Mouse (Mus musculus): ENCODE results near the gene Gh. TPM values are rescaled to one million over a fixed set of nuclear protein-coding genes. Genes with fewer than 3 reads are reported as not detected.

The Gh gene
- total RNA-seq, 2 experiments from 2014 or later, result not detected

GRCm38 (mm10) chr11:106310123-106310522 is 8.5 kb upstream of the Gh start:
- no peak for DNase-seq (ENCODE audit: low spot score in 2 of 2)

GRCm38 (mm10) chr11:106308162-106308561 is 6.5 kb upstream of the Gh start:
- DNase-seq (ENCODE audit: low spot score in 2 of 2), result no peak

GRCm38 (mm10) chr11:106307432-106307831 is 5.8 kb upstream of the Gh start:
- DNase-seq (ENCODE audit: low spot score in 2 of 2), result no peak

GRCm38 (mm10) chr11:106306758-106307157 is 5.1 kb upstream of the Gh start:
- DNase-seq (ENCODE audit: low spot score in 2 of 2), result no peak

GRCm38 (mm10) chr11:106306065-106306385 is 4.4 kb upstream of the Gh start:
- DNase-seq (ENCODE audit: low spot score in 2 of 2), result no peak

GRCm38 (mm10) chr11:106305348-106306064 is 3.8 kb upstream of the Gh start:
- no peak for DNase-seq (ENCODE audit: low spot score in 2 of 2)

- peak; percentile 61 to 70 for DNase-seq (ENCODE audit: low spot score in 2 of 2)
Observed at GRCm38 (mm10) chr11:106302634-106303033, 969 bp upstream of the Gh start.

GRCm38 (mm10) chr11:106291861-106292260 is 9.8 kb downstream of the Gh start:
- DNase-seq (ENCODE audit: low spot score in 2 of 2), result no peak

GRCm38 (mm10) chr11:106290376-106290775 is 11.3 kb downstream of the Gh start:
- no peak for DNase-seq (ENCODE audit: low spot score in 2 of 2)

GRCm38 (mm10) chr11:106289369-106289768 is 12.3 kb downstream of the Gh start:
- peak; percentile 65 for DNase-seq (ENCODE audit: low spot score in 2 of 2)

- DNase-seq (ENCODE audit: low spot score in 2 of 2), result no peak
Observed at GRCm38 (mm10) chr11:106286987-106287386, 14.7 kb downstream of the Gh start.

- DNase-seq (ENCODE audit: low spot score in 2 of 2), result no peak
Observed at GRCm38 (mm10) chr11:106286206-106286605, 15.5 kb downstream of the Gh start.

GRCm38 (mm10) chr11:106284126-106284525 is 17.5 kb downstream of the Gh start:
- no peak for DNase-seq (ENCODE audit: low spot score in 2 of 2)

- DNase-seq (ENCODE audit: low spot score in 2 of 2), result no peak
Observed at GRCm38 (mm10) chr11:106283371-106283770, 18.3 kb downstream of the Gh start.

- no peak for DNase-seq (ENCODE audit: low spot score in 2 of 2)
Observed at GRCm38 (mm10) chr11:106282452-106282851, 19.2 kb downstream of the Gh start.

GRCm38 (mm10) chr11:106276454-106276853 is 25.2 kb downstream of the Gh start, which contains the start of gene Tcam1:
TSS of gene Tcam1 (plus strand) at chr11:106276672.
- DNase-seq (ENCODE audit: low spot score in 2 of 2), result peak; percentile 93 to 95

GRCm38 (mm10) chr11:106274971-106275411 is 26.7 kb downstream of the Gh start:
- no peak for DNase-seq (ENCODE audit: low spot score in 2 of 2)

- no peak for DNase-seq (ENCODE audit: low spot score in 2 of 2)
Observed at GRCm38 (mm10) chr11:106274374-106274773, 27.3 kb downstream of the Gh start.

GRCm38 (mm10) chr11:106273811-106274210 is 27.9 kb downstream of the Gh start:
- no peak for DNase-seq (ENCODE audit: low spot score in 2 of 2)

GRCm38 (mm10) chr11:106273311-106273684 is 28.4 kb downstream of the Gh start:
- DNase-seq (ENCODE audit: low spot score in 2 of 2), result no peak

GRCm38 (mm10) chr11:106272644-106273310 is 28.9 kb downstream of the Gh start, which contains the start of gene Smarcd2:
TSS of gene Smarcd2 (minus strand) at chr11:106272972.
- peak; percentile 98 for DNase-seq (ENCODE audit: low spot score in 2 of 2)

GRCm38 (mm10) chr11:106271794-106272643 is 29.6 kb downstream of the Gh start:
- no peak for DNase-seq (ENCODE audit: low spot score in 2 of 2)
